ENCODE assay signal across 9 mouse cellular contexts in the genomic region with DNA sequence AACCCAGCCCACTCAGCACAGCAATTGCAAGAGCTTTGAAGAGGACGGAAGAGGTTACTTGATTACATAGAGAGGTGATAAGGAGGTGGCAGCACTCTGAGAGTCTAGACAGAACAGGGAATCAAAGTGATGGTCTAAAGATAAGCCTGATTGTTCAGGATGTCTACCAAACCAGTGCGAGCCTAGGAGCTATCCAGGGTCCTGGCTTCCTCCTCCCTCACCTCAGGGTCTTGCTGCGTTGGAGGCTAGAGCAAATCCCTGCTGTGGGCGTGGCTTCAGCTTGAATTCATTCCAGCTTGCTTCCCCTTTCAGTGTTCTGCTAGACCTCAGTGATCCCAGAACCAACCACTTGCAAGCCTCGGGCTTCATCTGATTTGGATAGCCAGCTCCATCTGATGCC.
DNase-seq lines count a peak whose midpoint lies in the region; ATAC-seq lines count a peak whose summit lies in the region.
"Had no signal": no experiment of that assay in that cellular context is flagged by ENCODE, and none has a peak within 500 bp of the region (broad histone marks: within the 10 kb centered on the region; RNA-seq: fewer than 3 reads in every experiment).

No protein-coding gene starts in this region.

- intact Hi-C loops in gastrocnemius, postnatal 14 days (cut with DNase I; ENCODE audit: low total_unique reads) = no loop called here

- no peak overlapping the region for H3K27ac ChIP-seq in liver, embryonic 12.5 days
- H3K27ac ChIP-seq in embryonic facial prominence, embryonic 11.5 days (replicated peaks; ENCODE audit: low read depth, low read length) = no peak overlapping the region
- H3K27ac ChIP-seq: heart, embryonic 13.5 days had no signal

- H3K4me3 ChIP-seq in liver, embryonic 12.5 days = no peak overlapping the region
- H3K4me3 ChIP-seq in embryonic facial prominence, embryonic 11.5 days (ENCODE audit: low read depth, low read length) = no peak overlapping the region
- H3K4me3 ChIP-seq: heart, embryonic 13.5 days had no signal

- H3K9me3 ChIP-seq in liver, embryonic 12.5 days (replicated peaks) = no peaks in the 10 kb centered on the region
- no peaks in the 10 kb centered on the region for H3K9me3 ChIP-seq in embryonic facial prominence, embryonic 11.5 days (replicated peaks; ENCODE audit: control insufficient read depth, low read length)
- H3K9me3 ChIP-seq: heart, embryonic 13.5 days had no signal

- H3K4me1 ChIP-seq in liver, embryonic 12.5 days = no peaks in the 10 kb centered on the region
- H3K4me1 ChIP-seq in embryonic facial prominence, embryonic 11.5 days (ENCODE audit: control insufficient read depth, insufficient read depth, low read length) = no peaks in the 10 kb centered on the region
- H3K4me1 ChIP-seq: heart, embryonic 13.5 days had no signal

- H3K36me3 ChIP-seq in liver, embryonic 12.5 days = no peaks in the 10 kb centered on the region
- H3K36me3 ChIP-seq in embryonic facial prominence, embryonic 11.5 days (replicated peaks; ENCODE audit: control insufficient read depth, insufficient read depth, low read depth, low read length) = no peaks in the 10 kb centered on the region
- H3K36me3 ChIP-seq: heart, embryonic 13.5 days had no signal

- H3K9ac ChIP-seq in liver, embryonic 12.5 days = no peak overlapping the region
- H3K9ac ChIP-seq in embryonic facial prominence, embryonic 11.5 days (replicated peaks; ENCODE audit: low read length) = no peak overlapping the region
- H3K9ac ChIP-seq: heart, embryonic 13.5 days had no signal

- peak; percentile 59 for DNase-seq in adrenal gland, postnatal 14 days
- no peak for DNase-seq in adrenal gland, postnatal 25 days
- DNase-seq in liver = peak; percentile 60
- DNase-seq in embryonic facial prominence, embryonic 11.5 days (ENCODE audit: low spot score) = peak; percentile 95
- DNase-seq in lung, postnatal 14 days = peak; percentile 15
- DNase-seq in gastrocnemius, postnatal 14 days = no peak

- 2% methylated on average over 5 of the region's 5 CpGs for WGBS in liver, embryonic 12.5 days (ENCODE audit: insufficient replicate concordance)
- WGBS in embryonic facial prominence, embryonic 11.5 days = 4% methylated on average over 5 of the region's 5 CpGs

- H3K4me2 ChIP-seq in liver, embryonic 12.5 days = no peak overlapping the region
- H3K4me2 ChIP-seq in embryonic facial prominence, embryonic 11.5 days (ENCODE audit: low read depth, low read length) = no peak overlapping the region
- H3K4me2 ChIP-seq: heart, embryonic 13.5 days had no signal

- ATAC-seq in liver, embryonic 12.5 days = no peak
- ATAC-seq in embryonic facial prominence, embryonic 11.5 days (replicated peaks; ENCODE audit: insufficient number of reproducible peaks, low FRiP score, low TSS enrichment, low read depth) = no peak
- ATAC-seq in inflammation-experienced regulatory T-cells, adult 6 months = no peak

- no peaks in the 10 kb centered on the region for H3K27me3 ChIP-seq in liver, embryonic 12.5 days (replicated peaks)
- no peaks in the 10 kb centered on the region for H3K27me3 ChIP-seq in embryonic facial prominence, embryonic 11.5 days (ENCODE audit: control insufficient read depth, insufficient read depth, low read length)
- H3K27me3 ChIP-seq: heart, embryonic 13.5 days had no signal

Comparison
In these comparisons a context has a peak if more than half of its experiments do, and no peak if none do; other contexts are left out.
1. DNase-seq: peak in adrenal gland, postnatal 14 days (single experiment), liver (single experiment), embryonic facial prominence, embryonic 11.5 days (single experiment) and lung, postnatal 14 days (single experiment); none in adrenal gland, postnatal 25 days (single experiment) and gastrocnemius, postnatal 14 days (single experiment).